Mouse (Mus musculus) hindbrain, embryonic 12.5 days (tissue): ENCODE data around the gene Ttk. TPM values are rescaled to one million over a fixed set of nuclear protein-coding genes. Genes with fewer than 3 reads are reported as not detected.

Experiments
- ATAC-seq: fragments of 200-750 bp; cut with Nextera tagmentation; 2 replicates; pipeline ENCODE4 v1.8.0; 2017; ENCODE audit warnings: moderate TSS enrichment; ENCODE audit not compliant: low FRiP score
- H3K27ac ChIP-seq: fragments of 300-500 bp; sonication (generic); 2 replicates; pipeline ENCODE4 v1.5.1; 2016; ENCODE audit warnings: mild to moderate bottlenecking
- H3K27me3 ChIP-seq: fragments of 300-500 bp; sonication (generic); 2 replicates; pipeline ENCODE4 v1.6.1; 2016; ENCODE audit warnings: mild to moderate bottlenecking
- H3K36me3 ChIP-seq: fragments of 300-500 bp; sonication (generic); 2 replicates; pipeline ENCODE4 v1.6.1; 2016; ENCODE audit warnings: mild to moderate bottlenecking
- H3K4me1 ChIP-seq: fragments of 300-500 bp; sonication (generic); 2 replicates; pipeline ENCODE4 v1.6.1; 2016
- H3K4me2 ChIP-seq: fragments of 300-500 bp; sonication (generic); replicated peaks from 2 replicates; pipeline ENCODE4 v1.6.1; 2016; ENCODE audit warnings: mild to moderate bottlenecking
- H3K4me3 ChIP-seq: fragments of 300-500 bp; sonication (generic); 2 replicates; pipeline ENCODE4 v1.5.1; 2016; ENCODE audit warnings: mild to moderate bottlenecking
- H3K9ac ChIP-seq: fragments of 300-500 bp; sonication (generic); 2 replicates; pipeline ENCODE4 v1.6.1; 2016; ENCODE audit warnings: mild to moderate bottlenecking, moderate library complexity
- H3K9me3 ChIP-seq: fragments of 300-500 bp; sonication (generic); replicated peaks from 2 replicates; pipeline ENCODE4 v1.6.1; 2016; ENCODE audit warnings: mild to moderate bottlenecking
- WGBS: fragments of 180-500 bp; shearing (Covaris S2); methylation state at CpG from one replicate; pipeline ENCODE4 v1.1.7; 2016; 5-methylcytosine and 5-hydroxymethylcytosine counted together
- polyA plus RNA-seq: library from polyadenylated mRNA; unstranded; fragments of >200 nt; fragmentation: Nextera tagmentation; extraction: Ambion mirVana; gene quantifications from 2 replicates; pipeline ENCODE4 v1.2.1, GENCODE M21; 2016

The Ttk gene
- polyA plus RNA-seq, 1 experiment from 2014 or later, result 25.3 TPM

GRCm38 (mm10) chr9:83907017-83907416, 72.5 kb downstream of the Ttk start:
- H3K4me3 ChIP-seq, result no peak overlapping the region
- ATAC-seq, result no peak
- no peak overlapping the region for H3K4me2 ChIP-seq
- H3K27me3 ChIP-seq, result no peaks in the 10 kb centered on the region
- no peak overlapping the region for H3K9ac ChIP-seq
- H3K9me3 ChIP-seq, result no peaks in the 10 kb centered on the region
- H3K36me3 ChIP-seq, result no peaks in the 10 kb centered on the region
- no peak overlapping the region for H3K27ac ChIP-seq
- no peaks in the 10 kb centered on the region for H3K4me1 ChIP-seq
- WGBS, result 87% methylated on average over 3 of the region's 3 CpGs

- H3K27ac ChIP-seq, result no peak overlapping the region
- no peaks in the 10 kb centered on the region for H3K36me3 ChIP-seq
- H3K4me2 ChIP-seq, result no peak overlapping the region
- 96% methylated on average over 2 of the region's 2 CpGs for WGBS
- no peak for ATAC-seq
- no peak overlapping the region for H3K4me3 ChIP-seq
- H3K4me1 ChIP-seq, result no peaks in the 10 kb centered on the region
- no peaks in the 10 kb centered on the region for H3K27me3 ChIP-seq
- H3K9me3 ChIP-seq, result no peaks in the 10 kb centered on the region
- no peak overlapping the region for H3K9ac ChIP-seq
Measured at GRCm38 (mm10) chr9:83909836-83910235, 75.3 kb downstream of the Ttk start.

- Histone ChIP-seq H3K4me2 (no peak overlapping the region), H3K9ac (no peak overlapping the region), H3K9me3 (no peaks in the 10 kb centered on the region), H3K4me1 (no peaks in the 10 kb centered on the region), H3K27ac (no peak overlapping the region), H3K4me3 (no peak overlapping the region), H3K27me3 (no peaks in the 10 kb centered on the region), H3K36me3 (no peaks in the 10 kb centered on the region)
- 80% methylated on average over 2 of the region's 2 CpGs for WGBS
- no peak for ATAC-seq
Measured at GRCm38 (mm10) chr9:83910926-83911325, 76.4 kb downstream of the Ttk start.

Other genes starting within 250 kb of the Ttk start
- 48.2 and 53.2 TPM in 2 replicates for gene Elovl4, start 28.4 kb upstream of the Ttk start, polyA plus RNA-seq
- gene Bckdhb, start 90.5 kb downstream of the Ttk start, polyA plus RNA-seq, result 41.4 and 43.7 TPM in 2 replicates